Mouse (Mus musculus) ovary, adult 18-20 months (tissue): ENCODE data around the gene Col25a1.

Source experiments
- DNase-seq: peaks from one replicate; pipeline ENCODE4 v3.0.0; 2022; ENCODE audit warnings: low spot score, mixed read lengths

Gene Col25a1

GRCm38 (mm10) chr3:130252355-130252754 is 121.1 kb downstream of the Col25a1 start:
- no peak for DNase-seq

- no peak for DNase-seq
Measured at GRCm38 (mm10) chr3:130256059-130256458, 124.8 kb downstream of the Col25a1 start.

GRCm38 (mm10) chr3:130256610-130257009 is 125.3 kb downstream of the Col25a1 start:
- no peak for DNase-seq

GRCm38 (mm10) chr3:130259670-130260069 is 128.4 kb downstream of the Col25a1 start:
- DNase-seq: no peak

- no peak for DNase-seq
Measured at GRCm38 (mm10) chr3:130260316-130260715, 129.0 kb downstream of the Col25a1 start.

- DNase-seq: no peak
Measured at GRCm38 (mm10) chr3:130265104-130265503, 133.8 kb downstream of the Col25a1 start.

GRCm38 (mm10) chr3:130270509-130270908 is 139.2 kb downstream of the Col25a1 start:
- no peak for DNase-seq

- DNase-seq: no peak
Measured at GRCm38 (mm10) chr3:130273949-130274348, 142.6 kb downstream of the Col25a1 start.

- no peak for DNase-seq
Measured at GRCm38 (mm10) chr3:130278298-130279050, 147.2 kb downstream of the Col25a1 start.

GRCm38 (mm10) chr3:130283011-130283760 is 151.9 kb downstream of the Col25a1 start:
- DNase-seq: no peak

GRCm38 (mm10) chr3:130288102-130288501 is 156.8 kb downstream of the Col25a1 start:
- no peak for DNase-seq

GRCm38 (mm10) chr3:130288756-130289155 is 157.5 kb downstream of the Col25a1 start:
- no peak for DNase-seq

GRCm38 (mm10) chr3:130289220-130289619 is 157.9 kb downstream of the Col25a1 start:
- no peak for DNase-seq

- DNase-seq: no peak
Measured at GRCm38 (mm10) chr3:130290175-130290574, 158.9 kb downstream of the Col25a1 start.

GRCm38 (mm10) chr3:130290672-130291071 is 159.4 kb downstream of the Col25a1 start:
- DNase-seq: no peak

GRCm38 (mm10) chr3:130291926-130292325 is 160.6 kb downstream of the Col25a1 start:
- no peak for DNase-seq

- no peak for DNase-seq
Measured at GRCm38 (mm10) chr3:130300530-130300929, 169.2 kb downstream of the Col25a1 start.

GRCm38 (mm10) chr3:130303597-130303996 is 172.3 kb downstream of the Col25a1 start:
- DNase-seq: no peak

- DNase-seq: no peak
Measured at GRCm38 (mm10) chr3:130304827-130305226, 173.5 kb downstream of the Col25a1 start.

- no peak for DNase-seq
Measured at GRCm38 (mm10) chr3:130305686-130306085, 174.4 kb downstream of the Col25a1 start.

- DNase-seq: no peak
Measured at GRCm38 (mm10) chr3:130309277-130309676, 178.0 kb downstream of the Col25a1 start.

GRCm38 (mm10) chr3:130310694-130311305 is 179.5 kb downstream of the Col25a1 start:
- no peak for DNase-seq

GRCm38 (mm10) chr3:130313246-130313645 is 181.9 kb downstream of the Col25a1 start:
- DNase-seq: no peak
